Mouse (Mus musculus): Measurements from ENCODE around the gene Prss50. TPM values are rescaled to one million over a fixed set of nuclear protein-coding genes. Genes with fewer than 3 reads are reported as not detected.

Prss50 gene
- total RNA-seq, 4 experiments from 2014 or later, result not detected

DNA sequence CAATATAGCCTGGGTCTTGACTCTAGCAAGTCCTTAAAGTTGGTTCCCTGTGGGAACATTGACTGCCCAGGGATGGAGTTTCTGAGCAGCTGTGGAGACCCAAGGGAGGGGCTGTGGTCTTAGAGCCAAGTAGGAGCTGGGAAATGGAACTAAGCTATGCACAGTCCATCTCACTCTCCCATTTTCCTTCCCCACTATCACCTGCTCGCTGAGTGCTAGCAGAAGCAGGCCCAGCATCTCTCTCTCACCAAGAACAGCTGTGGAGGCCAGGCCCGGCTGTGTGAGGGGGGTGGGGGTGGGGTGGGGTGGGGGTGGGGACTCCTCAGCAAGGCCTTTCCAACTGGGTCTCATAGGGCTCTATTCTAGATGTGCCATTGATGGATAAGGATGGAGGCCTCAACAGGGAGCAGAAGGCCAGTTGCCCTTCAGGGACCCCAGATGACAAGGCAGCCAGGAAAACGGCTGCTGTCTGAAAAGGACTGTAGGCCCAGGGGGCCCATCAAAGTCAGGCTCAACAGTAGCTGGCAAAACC is 17.0 kb downstream of the Prss50 start:
- no peak for DNase-seq (ENCODE audit: low spot score)

DNA sequence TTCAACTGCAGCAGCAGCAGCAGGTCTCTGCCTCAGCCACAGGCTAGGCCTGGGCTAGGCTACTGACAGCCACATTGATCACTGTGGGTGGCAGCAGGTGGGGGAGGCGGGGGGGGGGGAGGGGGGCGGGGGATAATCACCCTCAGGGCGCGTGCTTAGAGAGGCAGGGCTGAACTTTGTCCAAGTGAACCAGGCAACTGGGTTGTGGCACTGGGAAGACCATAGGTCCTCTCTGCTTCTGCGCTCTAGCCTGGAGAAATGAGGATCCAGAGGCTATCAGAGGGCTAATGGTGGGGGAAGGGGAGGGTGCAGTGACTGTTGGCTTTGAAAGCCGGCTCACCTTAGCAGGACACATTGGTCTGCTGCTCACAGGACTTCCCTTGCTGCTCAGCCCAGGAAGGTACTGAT is 17.5 kb downstream of the Prss50 start:
- no peak for DNase-seq (ENCODE audit: low spot score)

DNA sequence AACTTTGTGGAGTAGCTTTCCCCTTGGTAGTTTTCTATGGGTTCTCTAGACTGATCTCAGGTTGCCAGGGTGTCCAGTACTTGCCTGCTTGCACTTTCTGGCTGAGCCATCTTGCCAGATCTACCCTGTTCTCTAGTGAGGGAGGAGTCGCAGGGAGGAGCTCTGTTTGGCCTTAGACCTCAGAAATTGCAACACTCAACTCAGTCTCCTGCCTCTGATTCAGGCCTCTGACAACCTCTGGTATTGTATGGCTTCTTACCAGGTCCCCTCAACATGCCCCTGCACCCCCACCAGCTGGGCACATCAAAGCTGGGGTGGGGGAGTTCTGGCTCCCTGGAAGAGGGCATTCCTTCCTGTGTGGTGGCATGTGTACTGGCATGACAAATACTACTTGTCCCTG is 19.6 kb downstream of the Prss50 start:
- DNase-seq (ENCODE audit: low spot score), result no peak

DNA sequence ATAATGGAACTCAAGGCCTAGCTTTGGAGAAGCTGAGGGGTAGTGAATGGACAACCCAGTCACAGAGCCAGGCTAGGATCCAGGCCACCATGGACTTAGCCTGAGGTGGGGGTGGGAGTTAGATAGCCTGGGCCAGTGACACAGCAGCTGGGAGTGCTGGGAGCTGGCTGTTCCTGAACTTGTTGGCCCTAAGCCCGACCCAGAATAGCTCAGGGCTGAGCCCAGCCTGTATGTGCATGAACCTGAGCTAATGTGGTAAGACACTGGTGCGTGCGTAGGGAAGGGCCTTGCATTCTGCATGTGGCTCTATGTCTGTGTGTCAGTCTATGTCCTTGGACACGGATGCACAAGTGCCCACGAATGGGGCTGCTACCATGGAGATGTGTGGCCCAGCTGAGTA is 20.1 kb downstream of the Prss50 start:
- peak; percentile 85 for DNase-seq (ENCODE audit: low spot score)

DNA sequence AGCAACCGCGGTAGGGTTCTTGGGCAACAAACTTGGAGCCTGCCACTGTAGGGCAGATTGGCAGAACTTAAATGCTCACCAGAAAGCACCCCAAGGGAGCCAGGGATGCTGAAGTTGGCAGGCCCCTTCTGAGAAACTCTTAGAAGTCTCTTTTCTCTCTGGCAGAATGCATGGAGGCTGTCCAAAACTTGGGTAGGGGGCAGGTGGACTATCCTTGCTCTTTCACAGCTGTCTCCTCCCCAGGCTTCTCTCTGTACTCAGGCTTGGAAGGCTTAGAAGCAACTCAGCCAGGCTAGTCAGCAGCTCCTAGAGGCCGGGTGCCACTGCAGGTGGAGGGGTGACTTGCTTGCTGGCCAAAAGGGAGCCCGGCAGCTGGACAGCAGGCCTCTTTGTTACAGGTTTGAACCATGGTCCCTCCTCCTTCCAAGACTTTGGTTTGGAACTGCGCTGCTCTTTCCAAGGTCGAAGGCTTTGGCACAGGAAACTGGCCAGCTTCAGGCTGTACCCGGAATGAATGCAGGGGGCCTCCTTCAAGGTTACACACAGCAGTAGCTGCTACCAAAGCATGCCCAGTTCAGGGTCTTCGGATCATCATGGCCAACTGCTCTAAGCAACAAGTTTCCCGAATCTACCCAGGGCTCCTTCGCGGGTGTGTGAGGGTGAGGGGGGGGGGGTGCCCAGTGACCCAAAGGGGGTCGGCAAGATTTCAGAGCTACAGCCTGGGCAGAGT is 21.6 kb downstream of the Prss50 start, which contains the start of gene Als2cl:
Gene Als2cl (plus strand): TSS at position 680 of the 730 bp plus-strand sequence.
- DNase-seq (ENCODE audit: low spot score), result peak; percentile 35

DNA sequence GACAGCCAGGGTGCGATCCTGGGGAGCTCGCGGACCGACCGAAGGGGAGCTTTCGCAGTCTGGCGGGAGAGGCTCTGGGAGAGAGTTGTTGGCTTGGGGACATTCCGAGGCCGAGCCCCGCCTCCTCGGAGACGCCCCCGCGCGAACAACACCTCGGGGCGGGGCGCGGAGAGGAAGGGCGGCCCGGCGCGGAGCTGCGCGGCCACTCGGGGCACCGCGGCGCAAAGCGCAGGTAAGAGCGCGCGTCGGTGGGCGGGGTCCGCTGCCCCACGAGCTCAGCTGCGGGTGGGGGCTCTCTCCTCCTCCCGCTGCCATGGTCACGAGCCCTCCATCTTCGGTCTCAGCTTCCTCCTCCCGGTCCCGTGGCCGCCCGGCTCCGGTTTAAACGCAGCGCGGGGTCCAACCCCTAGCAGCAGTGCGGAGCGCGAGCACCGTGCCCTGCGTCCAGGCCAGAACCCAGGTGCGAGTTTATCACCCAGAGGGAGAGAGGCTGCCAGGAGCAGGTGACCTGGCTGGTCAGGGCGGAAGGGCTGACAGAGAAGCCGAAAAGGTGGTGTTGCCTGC is 22.3 kb downstream of the Prss50 start, which contains the start of gene Tmie:
Gene Tmie (minus strand): TSS at position 116 of the 564 bp plus-strand sequence.
- peak; percentile 83 for DNase-seq (ENCODE audit: low spot score)

DNA sequence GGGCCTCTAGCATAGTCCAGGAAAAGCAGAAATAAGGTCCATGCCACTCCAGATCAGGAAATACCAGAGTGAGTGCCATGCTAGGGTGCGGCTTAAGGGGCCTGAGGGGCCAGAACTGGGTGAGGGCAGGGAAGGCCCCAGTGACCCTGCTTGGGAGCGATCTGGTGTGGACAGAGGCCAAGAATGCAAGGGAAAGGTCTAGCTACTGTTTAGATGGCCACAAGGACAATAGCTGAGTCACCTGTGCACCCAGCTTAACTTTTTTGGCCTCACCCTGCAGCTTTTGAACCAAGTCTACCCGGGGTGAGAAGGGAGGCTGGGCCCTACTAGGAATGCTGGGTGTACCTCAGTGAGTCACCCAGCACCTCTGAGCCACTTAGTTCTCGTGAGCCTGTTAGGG is 23.0 kb downstream of the Prss50 start:
- no peak for DNase-seq (ENCODE audit: low spot score)

DNA sequence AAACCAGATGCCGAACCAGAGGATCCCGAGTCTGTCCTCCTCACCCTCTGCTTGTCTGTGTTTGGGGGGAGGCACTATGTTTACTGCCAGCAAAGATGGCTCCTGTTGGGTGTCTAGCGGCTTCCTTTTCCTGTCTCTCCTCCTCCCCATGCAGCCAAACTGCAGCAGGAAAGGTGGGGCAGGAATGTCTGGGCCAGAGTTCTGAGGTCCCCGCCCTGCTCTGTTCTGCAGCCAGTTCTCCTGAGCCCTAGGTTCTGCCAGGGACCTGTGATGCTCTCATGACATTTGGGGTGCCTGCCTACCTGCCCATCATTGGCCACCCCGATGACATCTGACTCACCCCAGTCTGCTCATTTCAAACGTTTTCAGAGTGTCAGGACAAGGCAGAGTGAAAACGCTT is 24.2 kb downstream of the Prss50 start:
- DNase-seq (ENCODE audit: low spot score), result peak; percentile 75

DNA sequence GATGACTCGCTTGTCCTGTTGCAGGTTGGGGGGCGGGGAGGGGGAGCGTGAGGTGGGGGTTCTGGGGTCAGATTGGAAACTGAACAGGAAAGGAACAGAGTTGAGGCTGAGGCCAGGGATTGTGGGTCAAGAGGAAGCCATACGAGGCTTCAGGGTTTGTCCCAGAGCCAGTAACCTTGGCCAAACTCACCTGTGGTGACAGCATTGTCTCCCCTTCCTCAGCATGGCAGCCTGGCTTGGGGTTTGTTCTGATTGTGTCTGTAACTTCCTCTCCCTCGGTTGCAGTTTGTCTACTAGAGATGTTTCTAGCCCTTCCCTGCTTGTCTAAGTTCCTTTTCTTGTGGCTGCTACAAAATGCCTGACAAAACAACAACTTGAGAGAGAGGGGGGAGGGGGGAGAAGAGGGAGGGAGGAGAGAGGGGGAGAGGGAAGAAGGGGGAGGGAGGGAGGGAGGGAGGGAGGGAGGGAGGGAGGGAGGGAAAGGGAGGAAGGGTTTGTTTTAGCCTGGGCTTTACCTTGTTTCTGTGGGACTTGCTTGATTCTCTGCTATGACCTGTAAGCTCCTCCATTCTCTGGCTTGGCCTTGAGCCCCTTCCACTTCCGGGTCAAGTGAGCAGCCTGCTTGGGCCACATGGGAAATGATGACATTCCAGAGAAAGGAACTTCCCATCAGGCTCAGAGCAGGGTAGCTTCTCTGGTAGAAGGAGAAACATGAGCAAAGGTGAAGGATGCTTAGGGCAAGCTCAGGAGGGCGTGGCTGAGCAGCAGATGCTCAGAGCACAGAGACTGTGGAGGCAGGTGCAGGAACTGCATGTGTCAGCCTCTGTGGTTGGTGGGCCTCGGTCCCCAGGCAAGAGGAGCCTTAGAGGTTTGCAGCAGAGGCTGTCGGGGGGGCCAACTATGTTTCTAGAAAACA is 29.9 kb downstream of the Prss50 start:
- DNase-seq (ENCODE audit: low spot score), result no peak

DNA sequence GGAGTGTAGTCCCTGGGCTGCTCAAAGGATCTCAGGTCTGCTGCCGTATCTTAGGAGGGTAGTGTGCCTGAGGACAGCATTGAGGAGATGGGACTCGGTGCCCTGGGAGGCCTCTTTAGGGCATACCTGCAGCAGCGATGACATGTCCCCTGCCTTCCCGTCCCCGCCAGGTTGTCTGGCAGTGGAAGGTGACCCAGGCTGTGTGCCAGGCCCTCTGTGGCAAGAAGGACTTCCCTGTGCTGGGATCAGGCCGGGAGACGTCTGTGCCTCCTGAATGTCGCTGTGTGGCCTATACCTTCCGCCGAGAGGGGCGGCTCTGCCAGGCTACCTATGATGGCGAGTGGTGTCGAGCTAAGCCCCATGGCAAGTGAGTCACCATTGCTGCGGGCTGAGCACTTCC is 31.2 kb downstream of the Prss50 start:
- no peak for DNase-seq (ENCODE audit: low spot score)

DNA sequence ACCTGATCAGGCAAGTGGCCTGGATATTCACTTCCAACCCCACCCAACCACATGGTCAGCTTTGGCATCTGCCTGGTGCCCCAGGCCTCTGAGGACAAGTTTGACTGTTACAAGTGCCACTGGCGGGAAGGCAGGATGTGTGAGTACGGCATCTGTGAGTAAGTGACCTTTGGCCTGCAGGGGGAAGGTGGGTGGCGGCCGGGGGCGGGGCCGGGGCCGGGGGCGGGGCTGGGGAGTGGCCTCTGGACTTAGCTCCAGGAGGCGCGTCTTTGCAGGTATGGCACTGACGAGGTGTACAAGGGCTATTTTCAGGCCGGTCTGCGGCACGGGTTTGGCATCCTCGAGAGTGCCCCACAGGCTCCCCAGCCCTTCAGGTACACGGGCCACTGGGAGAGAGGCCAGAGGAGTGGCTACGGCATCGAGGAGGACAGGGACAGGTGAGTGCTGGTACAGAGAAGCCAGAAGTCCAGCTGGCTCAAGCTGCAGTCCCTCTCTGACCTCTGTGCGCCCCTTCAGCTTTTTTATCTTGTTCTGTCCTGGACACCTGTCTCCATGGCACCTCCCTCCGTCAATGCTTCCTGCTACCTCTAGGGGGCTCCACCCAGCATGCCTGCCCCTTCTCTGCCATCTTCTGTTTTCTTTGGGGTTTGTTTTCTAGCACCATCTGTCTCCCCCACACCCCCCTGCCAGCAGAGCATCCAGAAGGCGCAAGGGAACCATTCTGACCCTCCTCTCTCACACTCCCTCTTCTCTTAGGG is 32.4 kb downstream of the Prss50 start:
- DNase-seq (ENCODE audit: low spot score), result no peak

DNA sequence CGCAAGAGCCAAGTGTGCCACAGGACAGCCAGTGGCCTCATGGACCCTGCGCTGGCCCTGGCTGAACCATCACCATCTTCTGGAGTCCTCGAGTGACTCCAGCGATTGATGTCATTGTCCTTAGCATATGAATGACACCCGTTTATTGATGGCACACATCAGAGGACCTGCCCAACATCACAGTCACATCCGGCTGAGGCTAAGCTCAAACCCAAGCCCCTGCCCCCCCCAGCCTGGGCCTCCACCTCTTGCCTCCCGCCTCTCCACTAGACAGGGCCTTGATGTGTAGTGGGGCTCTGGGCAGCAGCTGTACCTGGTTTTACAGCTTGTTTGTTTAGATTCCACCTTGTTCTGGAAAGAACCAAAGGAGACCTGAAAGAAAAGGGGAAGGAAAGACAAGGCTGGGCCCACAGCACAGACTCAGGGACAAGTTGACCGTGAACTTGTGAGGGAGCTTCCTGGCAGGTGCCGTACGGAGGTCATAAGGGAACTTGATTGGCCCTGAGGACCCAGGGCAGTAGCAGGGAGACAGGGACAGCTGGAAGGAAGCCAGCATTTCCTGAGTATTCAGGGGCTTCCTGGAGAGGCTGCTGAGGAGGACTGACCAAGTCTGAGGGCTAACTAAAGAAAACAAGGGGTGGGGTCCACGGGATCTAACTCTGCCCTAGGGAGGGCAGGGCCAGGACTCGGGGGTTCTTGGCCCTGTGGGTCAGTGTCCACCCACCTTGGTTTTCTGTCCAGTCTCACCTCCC is 33.5 kb downstream of the Prss50 start:
- DNase-seq (ENCODE audit: low spot score), result peak; percentile 39

DNA sequence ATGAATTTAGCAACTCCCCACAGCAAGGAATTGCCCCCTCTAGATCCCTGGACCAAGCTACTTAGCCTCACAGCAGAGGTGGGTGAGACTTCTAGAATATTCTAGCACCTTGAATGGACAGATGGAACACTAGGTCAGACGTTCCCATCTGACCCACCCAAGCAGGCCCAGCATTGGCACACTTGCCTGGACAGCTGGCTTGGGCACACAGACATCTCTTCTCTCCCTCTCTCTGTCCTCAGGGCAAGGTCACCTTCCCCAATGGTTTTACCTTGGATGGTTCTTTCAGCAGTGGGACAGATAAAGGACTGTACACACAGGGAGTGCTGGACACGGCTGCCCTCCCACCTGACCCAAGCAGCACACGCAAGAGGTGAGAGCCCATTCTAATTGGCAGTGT is 34.8 kb downstream of the Prss50 start:
- no peak for DNase-seq (ENCODE audit: low spot score)

DNA sequence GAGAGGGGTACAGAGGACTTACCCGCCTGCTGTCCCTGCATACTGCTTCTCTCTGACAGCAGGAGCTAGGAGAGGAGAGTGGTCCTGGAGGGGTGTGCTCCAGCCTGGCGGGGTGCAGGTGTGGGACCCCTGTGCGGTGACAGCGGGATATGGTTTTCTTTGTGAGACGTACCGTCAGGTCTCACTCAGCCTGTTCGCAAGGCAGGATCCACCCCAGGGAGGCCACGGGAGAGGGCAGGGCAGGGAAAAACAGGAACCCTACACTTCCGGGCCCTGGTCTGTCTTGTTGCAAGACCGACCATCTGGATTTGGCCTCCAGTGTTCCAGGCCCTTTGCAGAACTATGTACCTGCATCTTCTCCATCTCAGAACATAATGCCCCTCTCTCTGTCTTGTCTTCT is 35.7 kb downstream of the Prss50 start:
- DNase-seq (ENCODE audit: low spot score), result no peak

DNA sequence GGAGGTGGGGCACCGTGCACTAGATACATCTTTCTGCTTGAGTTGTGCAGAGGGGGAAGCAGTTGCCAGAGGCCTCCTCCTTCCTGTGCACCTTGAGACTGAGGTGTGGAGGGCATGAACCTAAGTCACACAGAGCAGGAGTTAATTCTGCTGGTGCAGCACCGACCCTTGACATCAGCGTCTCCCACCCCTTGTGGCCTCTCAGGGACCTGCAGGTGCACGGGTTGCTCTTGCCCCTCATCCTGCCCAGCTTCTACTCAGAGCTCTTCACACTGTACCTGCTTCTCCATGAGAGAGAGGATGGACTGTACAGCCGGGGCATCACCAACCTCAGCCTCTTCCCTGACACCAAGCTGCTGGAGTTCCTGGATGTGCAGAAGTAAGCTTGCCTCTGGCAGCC is 37.7 kb downstream of the Prss50 start:
- no peak for DNase-seq (ENCODE audit: low spot score)

DNA sequence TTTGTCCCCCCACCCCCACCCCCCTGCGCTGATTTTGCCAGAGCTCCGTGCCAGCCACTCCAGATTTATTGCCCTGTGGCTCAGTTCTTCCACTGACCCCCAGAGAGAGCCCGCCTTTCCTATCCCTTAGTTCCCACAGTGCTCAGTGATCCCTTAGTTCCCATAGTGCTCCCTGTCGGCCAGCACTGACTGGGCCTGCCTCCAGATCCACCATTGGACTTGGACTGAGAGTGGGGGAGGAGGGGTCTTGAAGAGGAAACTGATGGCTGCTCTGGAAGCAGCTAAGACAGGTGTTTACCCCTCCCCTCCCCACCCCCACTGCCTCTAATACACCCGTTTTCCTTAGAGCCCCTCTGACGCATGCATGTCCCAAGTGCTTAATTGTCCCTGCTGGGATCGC is 38.2 kb downstream of the Prss50 start:
- no peak for DNase-seq (ENCODE audit: low spot score)

DNA sequence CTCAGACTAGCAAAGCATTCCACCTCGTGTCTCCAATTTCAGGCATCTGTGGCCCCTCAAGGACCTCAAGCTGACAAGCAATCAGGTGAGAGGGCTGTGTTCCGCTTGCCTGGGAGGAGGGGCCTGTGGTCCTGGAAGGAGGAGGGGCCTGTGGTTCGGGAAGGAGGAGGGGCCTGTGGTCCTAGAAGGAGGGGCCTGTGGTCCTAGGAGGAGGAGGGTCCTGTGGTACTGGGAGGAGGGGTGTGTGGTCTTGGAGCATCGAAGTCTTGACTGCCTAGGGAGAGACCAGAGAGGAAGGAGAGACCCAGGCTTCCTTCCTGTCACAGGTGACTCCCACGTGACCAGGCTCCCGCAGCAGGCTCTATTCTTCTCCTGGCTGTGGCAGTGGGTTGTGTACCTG is 38.8 kb downstream of the Prss50 start:
- no peak for DNase-seq (ENCODE audit: low spot score)

DNA sequence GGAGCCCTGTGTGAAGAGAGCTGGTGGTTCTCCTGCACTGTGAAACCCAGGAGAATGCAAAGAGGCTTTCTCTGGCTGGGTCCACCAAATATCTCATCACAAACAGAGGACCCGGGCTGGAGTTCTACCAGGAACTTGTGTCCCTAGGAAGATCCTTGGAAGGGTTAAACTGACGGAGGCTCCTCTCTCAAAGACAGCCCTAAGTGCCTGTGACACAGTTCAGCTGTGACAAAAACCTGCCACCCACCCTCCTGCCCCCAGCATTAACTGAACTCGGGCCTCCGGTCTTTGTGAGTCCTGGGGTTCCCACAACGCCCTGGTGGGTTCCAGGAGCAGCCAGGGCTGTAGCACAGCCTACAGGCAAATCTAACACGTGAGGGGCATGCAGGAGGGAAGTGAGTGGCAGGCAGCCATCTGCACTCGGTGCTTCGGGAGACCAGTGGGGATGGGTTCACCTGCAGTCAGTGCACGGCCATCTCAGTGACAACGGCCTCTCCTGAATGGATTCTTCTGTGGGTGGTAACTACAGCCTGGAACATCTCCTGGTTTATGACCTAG is 41.8 kb downstream of the Prss50 start:
- DNase-seq (ENCODE audit: low spot score), result no peak

DNA sequence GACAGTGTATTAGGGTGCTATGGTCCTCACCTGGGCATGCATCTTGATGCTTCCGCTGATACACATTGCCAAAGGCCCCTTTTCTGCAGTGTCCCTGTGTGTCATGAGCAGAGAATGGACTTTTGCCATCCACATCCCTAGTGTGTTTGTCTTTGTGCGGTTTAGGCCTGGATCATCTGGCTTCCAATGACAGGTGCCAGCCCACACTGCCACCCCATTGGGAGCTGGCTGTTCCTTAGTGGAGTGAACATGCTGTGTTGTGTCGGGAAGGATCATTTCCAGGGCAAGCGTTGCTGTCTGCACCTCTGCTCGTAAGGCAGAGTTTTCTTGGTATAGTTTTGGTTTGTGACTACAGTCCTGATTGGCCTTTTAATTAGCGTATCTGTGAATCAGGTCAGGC is 43.4 kb downstream of the Prss50 start:
- DNase-seq (ENCODE audit: low spot score), result no peak

DNA sequence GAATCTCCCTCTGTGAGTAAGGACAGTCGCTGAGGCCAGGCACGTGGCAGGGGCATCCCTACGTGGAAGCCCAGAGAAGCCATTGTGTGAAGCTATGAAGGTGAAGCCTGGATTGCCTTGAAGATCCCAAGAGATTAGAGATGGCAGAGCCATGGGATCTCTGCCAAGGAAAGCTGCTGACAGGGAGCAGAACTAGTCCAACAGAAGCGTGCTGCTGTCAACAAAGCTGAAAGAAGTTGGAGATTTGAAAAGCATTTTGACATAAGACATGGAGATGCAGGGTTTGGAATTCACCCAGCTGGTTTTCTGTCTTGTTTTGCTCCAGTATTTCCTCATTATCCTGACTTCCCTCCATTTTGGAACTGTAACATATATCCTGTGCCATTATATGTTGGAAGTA is 44.5 kb downstream of the Prss50 start:
- no peak for DNase-seq (ENCODE audit: low spot score)

Data from heart, adult 8-10 months (tissue).